ENCODE assay signal across 8 mouse cellular contexts in the genomic region with DNA sequence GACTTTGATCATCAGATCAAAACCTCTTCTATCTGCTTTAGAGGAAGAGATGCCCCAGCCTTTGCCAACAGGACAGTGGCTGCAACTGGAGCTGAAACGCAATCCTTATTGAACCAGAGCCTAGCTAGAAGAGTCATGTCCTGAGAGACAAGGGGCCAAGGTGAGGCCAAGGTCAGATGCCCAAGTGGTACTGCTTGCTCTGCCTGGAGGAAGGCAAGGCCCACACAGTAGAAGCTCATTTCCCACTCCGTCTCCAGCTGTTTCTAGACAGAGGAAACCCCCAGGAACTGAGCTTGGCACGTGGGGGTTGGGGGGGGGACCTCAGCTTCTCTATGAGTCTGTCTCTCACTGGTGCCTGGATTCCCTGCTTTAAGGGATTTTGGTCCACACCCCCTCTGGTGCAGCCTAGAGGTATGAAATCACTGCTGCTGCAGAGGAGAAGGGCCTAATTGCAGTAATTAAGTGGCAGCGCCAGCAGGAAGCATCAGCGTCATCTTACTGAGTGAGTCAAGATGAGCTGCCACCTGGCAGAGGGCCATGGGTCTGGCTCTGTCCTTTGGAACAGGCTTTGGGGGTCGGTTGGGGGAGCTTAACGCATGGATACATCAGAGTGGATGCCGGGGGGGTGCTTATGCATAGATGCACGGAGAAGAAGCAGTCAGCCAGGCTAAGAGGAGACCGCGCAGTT.
DNase-seq lines count a peak whose midpoint lies in the region; ATAC-seq lines count a peak whose summit lies in the region.

No protein-coding gene starts in this region.

- no peaks in the 10 kb centered on the region for H3K36me3 ChIP-seq in forebrain, embryonic 13.5 days (ENCODE audit: poor library complexity, severe bottlenecking)
- no peaks in the 10 kb centered on the region for H3K36me3 ChIP-seq in midbrain, embryonic 16.5 days (ENCODE audit: control insufficient read depth, insufficient read depth, low read length)

- no peaks in the 10 kb centered on the region for H3K27me3 ChIP-seq in forebrain, embryonic 13.5 days
- H3K27me3 ChIP-seq in midbrain, embryonic 16.5 days (ENCODE audit: control insufficient read depth, insufficient read depth, low read depth, low read length) = no peaks in the 10 kb centered on the region

- ATAC-seq in forebrain, embryonic 13.5 days = peak; percentile 55
- ATAC-seq in midbrain, embryonic 16.5 days = no peak

- WGBS in forebrain, embryonic 13.5 days = 24% methylated on average over 11 of the region's 11 CpGs
- 33% methylated on average over 11 of the region's 11 CpGs for WGBS in midbrain, embryonic 16.5 days

- H3K4me2 ChIP-seq in forebrain, embryonic 13.5 days = peak overlapping the region; percentile 67
- no peak overlapping the region for H3K4me2 ChIP-seq in midbrain, embryonic 16.5 days (ENCODE audit: low read length)

- H3K9me3 ChIP-seq in forebrain, embryonic 13.5 days (replicated peaks) = no peaks in the 10 kb centered on the region
- H3K9me3 ChIP-seq in midbrain, embryonic 16.5 days (replicated peaks; ENCODE audit: control insufficient read depth, low read length, poor library complexity, severe bottlenecking) = no peaks in the 10 kb centered on the region

- peak; percentile 52 for DNase-seq in kidney, postnatal 10 days
- DNase-seq in kidney, adult 8-10 months = no peak
- peak; percentile 75 for DNase-seq in R1 (ENCODE audit: low read depth, low spot score)
- no peak for DNase-seq in embryo, embryonic 9.5 days (ENCODE audit: extremely low spot score)
- no peak for DNase-seq in ovary, adult 18-20 months (ENCODE audit: low spot score)
- no peak for DNase-seq in thymus, postnatal 25 days

- peaks cover 84% of the 10 kb centered on the region for H3K4me1 ChIP-seq in forebrain, embryonic 13.5 days
- peaks cover 70% of the 10 kb centered on the region for H3K4me1 ChIP-seq in midbrain, embryonic 16.5 days (ENCODE audit: control insufficient read depth, insufficient read depth, low read length)

- peak overlapping the region; percentile 94 for H3K27ac ChIP-seq in forebrain, embryonic 13.5 days
- H3K27ac ChIP-seq in midbrain, embryonic 16.5 days (ENCODE audit: low read length) = peak overlapping the region; percentile 95

- H3K9ac ChIP-seq in forebrain, embryonic 13.5 days = peak overlapping the region; percentile 77; the same call in 1 of the 2 replicates
- peak overlapping the region; percentile 77 for H3K9ac ChIP-seq in midbrain, embryonic 16.5 days (ENCODE audit: low read depth, low read length)

- H3K4me3 ChIP-seq in forebrain, embryonic 13.5 days = no peak overlapping the region
- H3K4me3 ChIP-seq in midbrain, embryonic 16.5 days (ENCODE audit: low read depth, low read length) = no peak overlapping the region

Comparison
In these comparisons a context has a peak if more than half of its experiments do, and no peak if none do; other contexts are left out.
1. DNase-seq: peak in kidney, postnatal 10 days (single experiment) and R1 (single experiment); none in kidney, adult 8-10 months (0 of 2), embryo, embryonic 9.5 days (single experiment), ovary, adult 18-20 months (single experiment) and thymus, postnatal 25 days (single experiment).